Mouse (Mus musculus) C2C12 (cell line): Measurements from ENCODE around the gene Grm2.

ENCODE experiments used
- CEBPB ChIP-seq: IDR thresholded peaks from one replicate; pipeline ENCODE4 v1.6.1; 2011; ENCODE audit warnings: low read depth, mild to moderate bottlenecking, control low read depth, moderate library complexity
- CTCF ChIP-seq: IDR thresholded peaks from one replicate; pipeline ENCODE4 v1.5.1; 2011; ENCODE audit not compliant: control insufficient read depth, insufficient read depth, insufficient read length
- FOSL1 ChIP-seq: IDR thresholded peaks from one replicate; pipeline ENCODE4 v1.8.0; 2011; ENCODE audit warnings: mild to moderate bottlenecking, low read length; ENCODE audit not compliant: poor library complexity, insufficient read depth, severe bottlenecking
- MAX ChIP-seq: IDR thresholded peaks from one replicate; pipeline ENCODE4 v1.6.1; 2011; ENCODE audit warnings: mild to moderate bottlenecking, control low read depth
- MYOD1 ChIP-seq: IDR thresholded peaks from one replicate; pipeline ENCODE4 v1.6.1; 2011; ENCODE audit warnings: low read depth; ENCODE audit not compliant: control insufficient read depth, insufficient read length
- USF1 ChIP-seq: IDR thresholded peaks from one replicate; pipeline ENCODE4 v1.6.1; 2011; ENCODE audit warnings: low read depth, mild to moderate bottlenecking, control low read depth, moderate library complexity

GRCm38 (mm10) chr9:106664433-106664832 is 8.6 kb upstream of the Grm2 start:
- no peak for TF ChIP-seq CTCF
- TF ChIP-seq USF1, result no peak
- no peak for TF ChIP-seq MAX
- no peak for TF ChIP-seq FOSL1
- no peak for TF ChIP-seq CEBPB
- no peak for TF ChIP-seq MYOD1
